Mouse (Mus musculus): Measurements from ENCODE around the gene Atf6. TPM values are rescaled to one million over a fixed set of nuclear protein-coding genes. Genes with fewer than 3 reads are reported as not detected.
A peak's percentile ranks its signal among the peaks of the same experiment; 100 is the strongest.

Atf6 gene
- total RNA-seq, 2 experiments from 2014 or later, result 46.6 to 49.2 TPM

- DNase-seq (ENCODE audit: extremely low spot score in 1 of 2, low spot score in 1 of 2), result no peak
These were observed 80.8 kb downstream of the Atf6 start for GRCm38 (mm10) chr1:170786570-170787341.

GRCm38 (mm10) chr1:170777688-170778087 is 89.9 kb downstream of the Atf6 start:
- DNase-seq (ENCODE audit: extremely low spot score in 1 of 2, low spot score in 1 of 2), result no peak

GRCm38 (mm10) chr1:170774431-170774830 is 93.1 kb downstream of the Atf6 start:
- DNase-seq (ENCODE audit: extremely low spot score in 1 of 2, low spot score in 1 of 2), result no peak

- DNase-seq (ENCODE audit: extremely low spot score in 1 of 2, low spot score in 1 of 2), result no peak
These were observed 94.1 kb downstream of the Atf6 start for GRCm38 (mm10) chr1:170773506-170773905.

- no peak for DNase-seq (ENCODE audit: extremely low spot score in 1 of 2, low spot score in 1 of 2)
These were observed 96.1 kb downstream of the Atf6 start for GRCm38 (mm10) chr1:170771437-170772003.

GRCm38 (mm10) chr1:170770691-170771090 is 96.9 kb downstream of the Atf6 start:
- DNase-seq (ENCODE audit: extremely low spot score in 1 of 2, low spot score in 1 of 2), result no peak

GRCm38 (mm10) chr1:170766997-170767396 is 100.6 kb downstream of the Atf6 start:
- no peak for DNase-seq (ENCODE audit: extremely low spot score in 1 of 2, low spot score in 1 of 2)

GRCm38 (mm10) chr1:170764798-170765197 is 102.8 kb downstream of the Atf6 start:
- no peak for DNase-seq (ENCODE audit: extremely low spot score in 1 of 2, low spot score in 1 of 2)

GRCm38 (mm10) chr1:170761634-170762033 is 105.9 kb downstream of the Atf6 start:
- DNase-seq (ENCODE audit: extremely low spot score in 1 of 2, low spot score in 1 of 2), result no peak

- DNase-seq (ENCODE audit: extremely low spot score in 1 of 2, low spot score in 1 of 2), result no peak
These were observed 114.0 kb downstream of the Atf6 start for GRCm38 (mm10) chr1:170753597-170753996.

- no peak for DNase-seq (ENCODE audit: extremely low spot score in 1 of 2, low spot score in 1 of 2)
These were observed 115.8 kb downstream of the Atf6 start for GRCm38 (mm10) chr1:170751797-170752196.

- no peak for DNase-seq (ENCODE audit: extremely low spot score in 1 of 2, low spot score in 1 of 2)
These were observed 121.0 kb downstream of the Atf6 start for GRCm38 (mm10) chr1:170746523-170746922.

GRCm38 (mm10) chr1:170741497-170742246 is 125.9 kb downstream of the Atf6 start:
- DNase-seq (ENCODE audit: extremely low spot score in 1 of 2, low spot score in 1 of 2), result no peak

- DNase-seq (ENCODE audit: extremely low spot score in 1 of 2, low spot score in 1 of 2), result peak in 1 of 2 experiments; percentile 32
These were observed 132.7 kb downstream of the Atf6 start for GRCm38 (mm10) chr1:170734866-170735265.

GRCm38 (mm10) chr1:170732596-170732890 is 135.0 kb downstream of the Atf6 start:
- no peak for DNase-seq (ENCODE audit: extremely low spot score in 1 of 2, low spot score in 1 of 2)

- DNase-seq (ENCODE audit: extremely low spot score in 1 of 2, low spot score in 1 of 2), result no peak
These were observed 135.5 kb downstream of the Atf6 start for GRCm38 (mm10) chr1:170731865-170732595.

- DNase-seq (ENCODE audit: extremely low spot score in 1 of 2, low spot score in 1 of 2), result no peak
These were observed 138.2 kb downstream of the Atf6 start for GRCm38 (mm10) chr1:170729267-170729962.

GRCm38 (mm10) chr1:170728524-170728923 is 139.0 kb downstream of the Atf6 start:
- no peak for DNase-seq (ENCODE audit: extremely low spot score in 1 of 2, low spot score in 1 of 2)

GRCm38 (mm10) chr1:170721560-170721959 is 146.0 kb downstream of the Atf6 start:
- peak in 1 of 2 experiments; percentile 55 for DNase-seq (ENCODE audit: extremely low spot score in 1 of 2, low spot score in 1 of 2)

- no peak for DNase-seq (ENCODE audit: extremely low spot score in 1 of 2, low spot score in 1 of 2)
These were observed 149.3 kb downstream of the Atf6 start for GRCm38 (mm10) chr1:170718133-170718810.

All from layer of hippocampus, postnatal 25 days (tissue).